12 mouse cellular contexts compared by ENCODE assay signal in the genomic region with DNA sequence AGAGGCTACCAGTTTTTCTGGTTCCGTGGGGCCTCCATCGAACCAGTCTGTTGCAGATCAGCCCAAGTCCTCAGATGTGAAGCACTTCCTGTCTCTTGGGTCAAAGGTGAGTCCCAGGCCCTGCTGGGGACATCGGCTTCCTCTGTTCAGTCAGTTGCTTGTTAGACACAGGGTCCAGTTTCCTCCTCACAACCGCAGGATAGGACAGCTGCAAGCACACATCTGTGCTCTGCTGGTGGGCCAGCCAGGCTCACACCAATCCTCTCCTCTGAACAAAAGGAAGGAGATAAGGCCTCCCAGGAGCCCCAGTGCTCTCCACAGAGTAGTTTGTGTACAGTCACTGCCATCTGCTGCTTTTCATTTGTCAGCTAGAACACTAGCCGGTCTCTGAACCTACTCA. TPM values are rescaled to one million over a fixed set of nuclear protein-coding genes. Genes with fewer than 3 reads are reported as not detected.
A peak's percentile ranks its signal among the peaks of the same experiment; 100 is the strongest.
DNase-seq lines count a peak whose midpoint lies in the region; ATAC-seq lines count a peak whose summit lies in the region.
"Had no signal": no experiment of that assay in that cellular context is flagged by ENCODE, and none has a peak within 500 bp of the region (broad histone marks: within the 10 kb centered on the region; RNA-seq: fewer than 3 reads in every experiment).

No protein-coding gene starts in this region.

- no peaks in the 10 kb centered on the region for H3K9me3 ChIP-seq in midbrain, embryonic 11.5 days (ENCODE audit: control insufficient read depth, low read length)
- H3K9me3 ChIP-seq: forebrain, embryonic 15.5 days; midbrain, embryonic 15.5 days had no signal

- no peak overlapping the region for H3K9ac ChIP-seq in midbrain, embryonic 11.5 days (ENCODE audit: low read length)
- H3K9ac ChIP-seq: forebrain, embryonic 15.5 days; midbrain, embryonic 15.5 days had no signal

- no peaks in the 10 kb centered on the region for H3K36me3 ChIP-seq in midbrain, embryonic 11.5 days (ENCODE audit: control insufficient read depth, insufficient read depth, low read length)
- H3K36me3 ChIP-seq: forebrain, embryonic 15.5 days; midbrain, embryonic 15.5 days had no signal

- 73% methylated on average over 5 of the region's 5 CpGs for WGBS in midbrain, embryonic 11.5 days

- DNase-seq in heart, adult 11 months, result peak; percentile 93
- DNase-seq in heart, postnatal 36 days, result no peak
- peak; percentile 63 for DNase-seq in A20 (ENCODE audit: low read depth, low spot score)
- no peak for DNase-seq in midbrain, embryonic 11.5 days (ENCODE audit: low spot score, missing footprints)
- DNase-seq in kidney, postnatal 36 days, result no peak
- DNase-seq in cerebellum, postnatal 10 days, result no peak
- DNase-seq: cerebellum, adult 9-10 months had no signal

- peak; percentile 81 for ATAC-seq in inflammation-experienced regulatory T-cells, adult 6 months
- ATAC-seq in megakaryocyte-erythroid progenitor cell, adult 5-6 weeks (replicated peaks; ENCODE audit: low FRiP score, low TSS enrichment, poor library complexity, severe bottlenecking), result 0 out of 2 replicates have a peak, but pooled peaks have one; percentile 15
- no peak for ATAC-seq in midbrain, embryonic 11.5 days (ENCODE audit: low FRiP score)
- ATAC-seq: forebrain, embryonic 15.5 days; hindbrain, postnatal 0 days; midbrain, embryonic 15.5 days had no signal

- no peaks in the 10 kb centered on the region for H3K27me3 ChIP-seq in midbrain, embryonic 11.5 days (ENCODE audit: control insufficient read depth, insufficient read depth, low read length)
- H3K27me3 ChIP-seq: forebrain, embryonic 15.5 days; midbrain, embryonic 15.5 days had no signal

- intact Hi-C loops in heart, postnatal 36 days (cut with DNase I), result no loop called here

- no peaks in the 10 kb centered on the region for H3K4me1 ChIP-seq in midbrain, embryonic 11.5 days (ENCODE audit: control insufficient read depth, insufficient read depth, low read length)

- H3K4me2 ChIP-seq in midbrain, embryonic 11.5 days, result no peak overlapping the region
- H3K4me2 ChIP-seq: forebrain, embryonic 15.5 days; midbrain, embryonic 15.5 days had no signal

- H3K27ac ChIP-seq in midbrain, embryonic 11.5 days (ENCODE audit: low read depth, low read length), result no peak overlapping the region
- H3K27ac ChIP-seq: forebrain, embryonic 15.5 days; hindbrain, postnatal 0 days; midbrain, embryonic 15.5 days had no signal

- H3K4me3 ChIP-seq in midbrain, embryonic 11.5 days (ENCODE audit: low read depth, low read length), result no peak overlapping the region
- H3K4me3 ChIP-seq: forebrain, embryonic 15.5 days; midbrain, embryonic 15.5 days had no signal

RNA-seq across cellular contexts. Expression of a gene that starts 44.8 kb away (rescaled TPM):
- total RNA-seq in heart, postnatal 36 days (2021), result 1 to 10 TPM; 6.6 to 8.3 TPM
- 10 to 100 TPM in 2 of 3 experiments, 1 to 10 TPM in 1; 9.1 to 12.0 (median 11.0) TPM for polyA plus RNA-seq in inflammation-experienced regulatory T-cells, adult 6 months (2017; shearing (Covaris generic))
- 22.9 and 23.3 TPM in 2 replicates for total RNA-seq in megakaryocyte-erythroid progenitor cell, adult 5-6 weeks (2014; fragmentation: Nextera tagmentation)
- 7.7 and 20.8 TPM in 2 replicates for total RNA-seq in megakaryocyte-erythroid progenitor cell, adult 5-6 weeks (2017)
- polyA plus RNA-seq in midbrain, embryonic 11.5 days (2014; fragmentation: Nextera tagmentation; extraction: Ambion mirVana), result 63.8 and 66.2 TPM in 2 replicates

Comparison
In these comparisons a context has a peak if more than half of its experiments do, and no peak if none do; other contexts are left out.
1. DNase-seq: peak in heart, adult 11 months (single experiment) and A20 (single experiment); none in heart, postnatal 36 days (0 of 2), midbrain, embryonic 11.5 days (single experiment), kidney, postnatal 36 days (0 of 2) and cerebellum, postnatal 10 days (0 of 2).